Mouse (Mus musculus) thymus, postnatal 14 days (tissue): ENCODE measurements around the gene Timeless.

ENCODE experiments used
- DNase-seq: peaks from one replicate; pipeline ENCODE4 v3.0.0; 2021

Gene Timeless

GRCm38 (mm10) chr10:128297622-128298021 lies 65.8 kb downstream of the Timeless start:
- DNase-seq = no peak

- DNase-seq = no peak
These were observed 66.4 kb downstream of the Timeless start for GRCm38 (mm10) chr10:128298243-128298642.

- no peak for DNase-seq
These were observed 66.9 kb downstream of the Timeless start, which contains the start of gene Il23a for GRCm38 (mm10) chr10:128298702-128299171. Gene Il23a (minus strand): TSS chr10:128298752.

GRCm38 (mm10) chr10:128302357-128302756 lies 70.5 kb downstream of the Timeless start:
- DNase-seq = no peak
